Mouse (Mus musculus): ENCODE results near the gene Nkiras2.

- TF ChIP-seq CTCF (IDR thresholded peaks at IDR 0.05; ENCODE audit: borderline replicate concordance, insufficient read depth, low read depth, low read length) (no peak), POLR2A (IDR thresholded peaks at IDR 0.05; ENCODE audit: borderline replicate concordance, insufficient read depth, low read length) (no peak)
Observed at GRCm38 (mm10) chr11:100609355-100609996, 9.6 kb upstream of the Nkiras2 start.

Measured in cerebellum, adult 2 months (tissue).